Mouse (Mus musculus): ENCODE data around the gene Iqcd. TPM values are rescaled to one million over a fixed set of nuclear protein-coding genes. Genes with fewer than 3 reads are reported as not detected.

Iqcd gene
- total RNA-seq (2021) = not detected
- long read RNA-seq, experiment 1 = 0 reads
- long read RNA-seq, experiment 2 = 0 reads

- peak; percentile 99 to 100 for DNase-seq
Measured at GRCm38 (mm10) chr5:120588569-120589094, at the start of gene Iqcd, which contains the start of gene Tpcn1. Gene Iqcd, plus strand, starts transcription at chr5:120589016. Gene Tpcn1, minus strand, starts transcription at chr5:120588673.

GRCm38 (mm10) chr5:120548236-120548850 is 40.5 kb upstream of the Iqcd start:
- DNase-seq = no peak

GRCm38 (mm10) chr5:120550137-120550536 is 38.7 kb upstream of the Iqcd start:
- no peak for DNase-seq

- DNase-seq = no peak
Measured at GRCm38 (mm10) chr5:120550673-120551072, 38.1 kb upstream of the Iqcd start.

- no peak for DNase-seq
Measured at GRCm38 (mm10) chr5:120555871-120556270, 32.9 kb upstream of the Iqcd start.

- no peak for DNase-seq
Measured at GRCm38 (mm10) chr5:120558041-120558440, 30.8 kb upstream of the Iqcd start.

- DNase-seq = peak; percentile 30 to 63
Measured at GRCm38 (mm10) chr5:120558762-120559161, 30.1 kb upstream of the Iqcd start.

- peak; percentile 24 to 36 for DNase-seq
Measured at GRCm38 (mm10) chr5:120560129-120560615, 28.6 kb upstream of the Iqcd start.

GRCm38 (mm10) chr5:120560616-120561311 is 28.1 kb upstream of the Iqcd start:
- DNase-seq = peak; percentile 86 to 92

- peak; percentile 83 to 88 for DNase-seq
Measured at GRCm38 (mm10) chr5:120562956-120563913, 25.6 kb upstream of the Iqcd start.

- DNase-seq = no peak
Measured at GRCm38 (mm10) chr5:120563914-120564311, 24.9 kb upstream of the Iqcd start.

GRCm38 (mm10) chr5:120565171-120565905 is 23.5 kb upstream of the Iqcd start:
- DNase-seq = no peak

- peak; percentile 58 to 63 for DNase-seq
Measured at GRCm38 (mm10) chr5:120566101-120566500, 22.7 kb upstream of the Iqcd start.

- peak; percentile 54 to 69 for DNase-seq
Measured at GRCm38 (mm10) chr5:120566681-120567252, 22.0 kb upstream of the Iqcd start.

GRCm38 (mm10) chr5:120567253-120567701 is 21.5 kb upstream of the Iqcd start:
- peak in 1 of 2 experiments; percentile 82 for DNase-seq

GRCm38 (mm10) chr5:120567761-120568211 is 21.0 kb upstream of the Iqcd start:
- peak in 1 of 2 experiments; percentile 23 for DNase-seq

- DNase-seq = peak in 1 of 2 experiments; percentile 22
Measured at GRCm38 (mm10) chr5:120568336-120568768, 20.5 kb upstream of the Iqcd start.

GRCm38 (mm10) chr5:120568964-120569363 is 19.9 kb upstream of the Iqcd start:
- no peak for DNase-seq

GRCm38 (mm10) chr5:120569791-120570190 is 19.0 kb upstream of the Iqcd start:
- no peak for DNase-seq

GRCm38 (mm10) chr5:120570289-120570897 is 18.4 kb upstream of the Iqcd start:
- peak; percentile 41 to 69 for DNase-seq

Data from heart, adult 18-20 months (tissue).